Mouse (Mus musculus): ENCODE data around the gene Plekha5. TPM values are rescaled to one million over a fixed set of nuclear protein-coding genes. Genes with fewer than 3 reads are reported as not detected.
A peak's percentile ranks its signal among the peaks of the same experiment; 100 is the strongest.

The Plekha5 gene
- polyA plus RNA-seq, 1 experiment from 2014 or later = 45.0 TPM

DNA sequence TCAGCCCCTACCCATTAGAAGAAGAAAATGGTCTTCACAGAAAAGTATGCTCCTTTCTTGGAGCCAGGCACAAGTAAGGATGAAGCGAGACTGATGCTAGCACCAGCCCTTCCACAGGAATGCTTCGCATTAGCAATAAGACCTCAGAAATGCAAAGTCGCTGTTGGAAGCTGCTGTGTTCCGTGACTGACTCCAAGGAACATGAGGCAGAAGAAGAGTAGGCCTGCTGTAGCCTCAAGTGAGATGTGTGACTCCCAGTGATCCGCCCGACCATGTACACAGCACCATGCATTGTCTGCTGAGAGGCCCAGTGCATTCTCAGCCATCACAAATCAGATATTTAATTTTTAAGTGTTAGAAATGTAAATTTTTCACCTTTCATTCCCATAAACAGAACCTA is 41.0 kb downstream of the Plekha5 start:
- no peaks in the 10 kb centered on the region for H3K9me3 ChIP-seq (ENCODE audit: control insufficient read depth, low read length)
- no peaks in the 10 kb centered on the region for H3K4me1 ChIP-seq (ENCODE audit: control insufficient read depth, insufficient read depth, low read length)
- ATAC-seq (ENCODE audit: low read depth) (no peak), DNase-seq (ENCODE audit: low spot score) (no peak)
- H3K4me3 ChIP-seq (ENCODE audit: low read depth, low read length) = no peak overlapping the region
- H3K9ac ChIP-seq (ENCODE audit: low read depth, low read length) = no peak overlapping the region
- H3K36me3 ChIP-seq (ENCODE audit: control insufficient read depth, insufficient read depth, low read length) = no peaks in the 10 kb centered on the region
- no peaks in the 10 kb centered on the region for H3K27me3 ChIP-seq (replicated peaks; ENCODE audit: control insufficient read depth, insufficient read depth, low read length)
- no peak overlapping the region for H3K27ac ChIP-seq (replicated peaks; ENCODE audit: low read depth, low read length)
- WGBS = 77% methylated on average over 6 of the region's 6 CpGs
- no peak overlapping the region for H3K4me2 ChIP-seq (ENCODE audit: low read depth, low read length)

- ATAC-seq (ENCODE audit: low read depth) (peak; percentile 24; the same call in 1 of the 2 replicates), DNase-seq (ENCODE audit: low spot score) (no peak)
- no peaks in the 10 kb centered on the region for H3K36me3 ChIP-seq (ENCODE audit: control insufficient read depth, insufficient read depth, low read length)
- no peaks in the 10 kb centered on the region for H3K4me1 ChIP-seq (ENCODE audit: control insufficient read depth, insufficient read depth, low read length)
- 81% methylated on average over 9 of the region's 9 CpGs for WGBS
- H3K27me3 ChIP-seq (replicated peaks; ENCODE audit: control insufficient read depth, insufficient read depth, low read length) = no peaks in the 10 kb centered on the region
- no peak overlapping the region for H3K9ac ChIP-seq (ENCODE audit: low read depth, low read length)
- H3K9me3 ChIP-seq (ENCODE audit: control insufficient read depth, low read length) = no peaks in the 10 kb centered on the region
- no peak overlapping the region for H3K27ac ChIP-seq (replicated peaks; ENCODE audit: low read depth, low read length)
- no peak overlapping the region for H3K4me3 ChIP-seq (ENCODE audit: low read depth, low read length)
- no peak overlapping the region for H3K4me2 ChIP-seq (ENCODE audit: low read depth, low read length)
These were observed 42.2 kb downstream of the Plekha5 start for GRCm38 (mm10) chr6:140465946-140466646.

GRCm38 (mm10) chr6:140466841-140467240 is 43.0 kb downstream of the Plekha5 start:
- no peaks in the 10 kb centered on the region for H3K4me1 ChIP-seq (ENCODE audit: control insufficient read depth, insufficient read depth, low read length)
- ATAC-seq (ENCODE audit: low read depth) = no peak

DNA sequence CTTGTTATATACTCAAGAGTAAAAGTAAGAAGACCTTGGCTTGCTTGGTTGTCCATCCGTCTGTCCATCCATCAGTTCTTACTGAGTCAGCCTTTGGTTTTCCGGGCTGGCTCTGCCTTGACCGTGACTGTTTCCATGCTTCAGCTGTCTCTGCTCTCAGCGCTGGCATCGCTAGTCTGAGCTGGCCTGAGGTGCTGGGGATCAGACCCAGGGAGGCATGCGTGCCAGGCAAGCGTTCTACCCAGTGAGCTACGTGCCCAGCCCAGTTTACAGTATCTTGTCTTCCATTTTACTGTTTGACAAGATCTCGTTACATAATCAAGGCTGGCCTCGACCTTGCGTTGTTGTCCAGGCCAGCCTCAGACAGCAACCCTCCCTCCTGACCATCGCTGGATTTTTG is 44.0 kb downstream of the Plekha5 start:
- ATAC-seq (ENCODE audit: low read depth) (no peak), DNase-seq (ENCODE audit: low spot score) (no peak)
- Histone ChIP-seq H3K36me3 (ENCODE audit: control insufficient read depth, insufficient read depth, low read length) (no peaks in the 10 kb centered on the region), H3K9me3 (ENCODE audit: control insufficient read depth, low read length) (no peaks in the 10 kb centered on the region), H3K27me3 (replicated peaks; ENCODE audit: control insufficient read depth, insufficient read depth, low read length) (no peaks in the 10 kb centered on the region), H3K9ac (ENCODE audit: low read depth, low read length) (no peak overlapping the region), H3K4me1 (ENCODE audit: control insufficient read depth, insufficient read depth, low read length) (no peaks in the 10 kb centered on the region), H3K4me2 (ENCODE audit: low read depth, low read length) (no peak overlapping the region), H3K4me3 (ENCODE audit: low read depth, low read length) (no peak overlapping the region), H3K27ac (replicated peaks; ENCODE audit: low read depth, low read length) (no peak overlapping the region)
- 95% methylated on average over 12 of the region's 12 CpGs for WGBS

More at GRCm38 (mm10) chr6:140466841-140467240, 43.0 kb downstream of the Plekha5 start:
- Histone ChIP-seq H3K36me3 (ENCODE audit: control insufficient read depth, insufficient read depth, low read length) (no peaks in the 10 kb centered on the region), H3K9ac (ENCODE audit: low read depth, low read length) (no peak overlapping the region), H3K27me3 (replicated peaks; ENCODE audit: control insufficient read depth, insufficient read depth, low read length) (no peaks in the 10 kb centered on the region), H3K27ac (replicated peaks; ENCODE audit: low read depth, low read length) (no peak overlapping the region), H3K4me2 (ENCODE audit: low read depth, low read length) (no peak overlapping the region), H3K9me3 (ENCODE audit: control insufficient read depth, low read length) (no peaks in the 10 kb centered on the region), H3K4me3 (ENCODE audit: low read depth, low read length) (no peak overlapping the region)
- WGBS = 77% methylated on average over 6 of the region's 6 CpGs
- no peak for DNase-seq (ENCODE audit: low spot score)

DNA sequence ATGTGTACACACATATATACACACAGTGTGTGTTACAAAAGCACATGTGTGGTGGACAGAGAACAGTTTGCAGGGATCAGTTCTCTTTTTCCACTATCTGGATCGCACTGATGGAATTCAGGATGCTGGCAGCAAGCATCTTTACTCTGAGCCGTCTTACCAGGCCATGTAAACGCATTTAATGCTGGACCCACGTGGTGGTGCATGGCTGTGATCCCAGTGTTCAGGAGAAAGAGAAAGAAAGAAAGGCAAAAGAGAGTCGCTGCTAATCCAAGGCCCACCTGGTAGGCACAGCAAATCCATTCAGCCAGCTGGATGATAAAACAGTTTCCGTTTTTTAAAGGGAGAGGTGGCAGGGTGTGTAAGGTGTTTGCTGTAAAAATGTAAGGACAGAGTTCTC is 45.9 kb downstream of the Plekha5 start:
- Histone ChIP-seq H3K9me3 (ENCODE audit: control insufficient read depth, low read length) (no peaks in the 10 kb centered on the region), H3K4me2 (ENCODE audit: low read depth, low read length) (no peak overlapping the region), H3K27ac (replicated peaks; ENCODE audit: low read depth, low read length) (no peak overlapping the region), H3K4me3 (ENCODE audit: low read depth, low read length) (no peak overlapping the region), H3K4me1 (ENCODE audit: control insufficient read depth, insufficient read depth, low read length) (no peaks in the 10 kb centered on the region), H3K9ac (ENCODE audit: low read depth, low read length) (no peak overlapping the region), H3K36me3 (ENCODE audit: control insufficient read depth, insufficient read depth, low read length) (no peaks in the 10 kb centered on the region), H3K27me3 (replicated peaks; ENCODE audit: control insufficient read depth, insufficient read depth, low read length) (no peaks in the 10 kb centered on the region)
- DNase-seq (ENCODE audit: low spot score) = no peak
- no peak for ATAC-seq (ENCODE audit: low read depth)
- WGBS = 74% methylated on average over 6 of the region's 6 CpGs

DNA sequence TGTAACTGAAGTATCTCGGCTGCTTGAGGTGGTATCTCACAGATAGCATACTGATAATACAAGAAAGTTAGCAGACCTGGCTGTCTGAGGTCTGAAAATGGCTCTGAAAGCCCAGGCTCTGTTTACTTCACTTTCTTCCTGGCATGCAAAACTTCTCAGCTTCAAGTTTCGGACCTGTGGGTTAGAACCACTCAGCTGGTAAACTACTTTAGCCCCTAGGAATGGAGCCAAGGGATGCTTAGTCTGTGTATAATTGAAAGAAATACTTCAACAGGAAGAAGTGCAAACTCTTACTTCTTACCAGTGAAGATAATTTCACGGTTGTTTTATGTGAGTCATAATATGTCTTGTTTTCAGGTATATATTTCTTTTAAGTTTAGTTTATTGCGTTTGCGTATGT is 47.9 kb downstream of the Plekha5 start:
- Histone ChIP-seq H3K9me3 (ENCODE audit: control insufficient read depth, low read length) (no peaks in the 10 kb centered on the region), H3K36me3 (ENCODE audit: control insufficient read depth, insufficient read depth, low read length) (no peaks in the 10 kb centered on the region), H3K27ac (replicated peaks; ENCODE audit: low read depth, low read length) (no peak overlapping the region), H3K27me3 (replicated peaks; ENCODE audit: control insufficient read depth, insufficient read depth, low read length) (no peaks in the 10 kb centered on the region), H3K9ac (ENCODE audit: low read depth, low read length) (no peak overlapping the region), H3K4me2 (ENCODE audit: low read depth, low read length) (no peak overlapping the region), H3K4me3 (ENCODE audit: low read depth, low read length) (no peak overlapping the region), H3K4me1 (ENCODE audit: control insufficient read depth, insufficient read depth, low read length) (no peaks in the 10 kb centered on the region)
- ATAC-seq (ENCODE audit: low read depth) (no peak), DNase-seq (ENCODE audit: low spot score) (no peak)
- 84% methylated on average over 5 of the region's 5 CpGs for WGBS

GRCm38 (mm10) chr6:140472345-140472744 is 48.5 kb downstream of the Plekha5 start:
- H3K9ac ChIP-seq (ENCODE audit: low read depth, low read length) = no peak overlapping the region
- 55% methylated on average over 4 of the region's 4 CpGs for WGBS

GRCm38 (mm10) chr6:140475393-140476087 is 51.7 kb downstream of the Plekha5 start:
- Histone ChIP-seq H3K27me3 (replicated peaks; ENCODE audit: control insufficient read depth, insufficient read depth, low read length) (no peaks in the 10 kb centered on the region), H3K4me2 (ENCODE audit: low read depth, low read length) (no peak overlapping the region), H3K9ac (ENCODE audit: low read depth, low read length) (no peak overlapping the region), H3K4me3 (ENCODE audit: low read depth, low read length) (no peak overlapping the region), H3K36me3 (ENCODE audit: control insufficient read depth, insufficient read depth, low read length) (no peaks in the 10 kb centered on the region), H3K9me3 (ENCODE audit: control insufficient read depth, low read length) (no peaks in the 10 kb centered on the region), H3K27ac (replicated peaks; ENCODE audit: low read depth, low read length) (no peak overlapping the region), H3K4me1 (ENCODE audit: control insufficient read depth, insufficient read depth, low read length) (peaks cover 14% of the 10 kb centered on the region)
- DNase-seq (ENCODE audit: low spot score) (no peak), ATAC-seq (ENCODE audit: low read depth) (no peak)
- WGBS = 78% methylated on average over 9 of the region's 9 CpGs

More at GRCm38 (mm10) chr6:140472345-140472744, 48.5 kb downstream of the Plekha5 start:
- Histone ChIP-seq H3K4me3 (ENCODE audit: low read depth, low read length) (no peak overlapping the region), H3K4me1 (ENCODE audit: control insufficient read depth, insufficient read depth, low read length) (peaks cover 6% of the 10 kb centered on the region; the same call in 1 of the 2 replicates), H3K4me2 (ENCODE audit: low read depth, low read length) (no peak overlapping the region), H3K36me3 (ENCODE audit: control insufficient read depth, insufficient read depth, low read length) (no peaks in the 10 kb centered on the region), H3K27ac (replicated peaks; ENCODE audit: low read depth, low read length) (no peak overlapping the region), H3K9me3 (ENCODE audit: control insufficient read depth, low read length) (no peaks in the 10 kb centered on the region), H3K27me3 (replicated peaks; ENCODE audit: control insufficient read depth, insufficient read depth, low read length) (no peaks in the 10 kb centered on the region)
- ATAC-seq (ENCODE audit: low read depth) (peak; percentile 42; the same call in 1 of the 2 replicates), DNase-seq (ENCODE audit: low spot score) (peak; percentile 60)

Measured in embryonic facial prominence, embryonic 14.5 days (tissue).